In the genomic region with DNA sequence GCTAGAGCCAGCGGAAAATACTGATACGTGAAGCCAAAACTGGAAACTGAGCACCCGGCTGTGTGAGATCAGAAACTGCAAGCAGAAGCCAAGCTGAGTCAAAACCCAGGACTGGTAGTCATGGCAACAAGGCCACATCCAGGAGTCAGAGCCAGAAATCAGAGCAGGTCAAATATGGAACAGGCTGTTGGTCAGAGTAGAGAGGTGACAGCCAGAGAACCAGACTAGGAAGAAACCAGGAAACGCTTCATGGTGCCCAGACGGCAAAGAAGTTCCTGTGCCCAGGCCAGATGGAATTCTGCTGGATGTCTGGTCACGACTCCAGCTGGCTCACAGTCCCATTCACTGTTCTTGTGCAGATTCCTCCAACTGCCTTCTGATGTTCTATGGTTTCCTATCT, we compare ENCODE assay signal across 9 mouse cellular contexts.
DNase-seq lines count a peak whose midpoint lies in the region; ATAC-seq and TF ChIP-seq lines count a peak whose summit lies in the region.
"Had no signal": no experiment of that assay in that cellular context is flagged by ENCODE, and none has a peak within 500 bp of the region (broad histone marks: within the 10 kb centered on the region; RNA-seq: fewer than 3 reads in every experiment).

No protein-coding gene starts in this region.

- H3K36me3 ChIP-seq in embryonic facial prominence, embryonic 11.5 days (replicated peaks; ENCODE audit: control insufficient read depth, insufficient read depth, low read depth, low read length), result no peaks in the 10 kb centered on the region
- no peaks in the 10 kb centered on the region for H3K36me3 ChIP-seq in hindbrain, postnatal 0 days (ENCODE audit: insufficient read depth, low read length)
- H3K36me3 ChIP-seq in midbrain, embryonic 10.5 days, result no peaks in the 10 kb centered on the region
- H3K36me3 ChIP-seq in neural tube, embryonic 15.5 days, result no peaks in the 10 kb centered on the region

- no peak for ATAC-seq in embryonic facial prominence, embryonic 11.5 days (replicated peaks; ENCODE audit: insufficient number of reproducible peaks, low FRiP score, low TSS enrichment, low read depth)
- ATAC-seq in hindbrain, postnatal 0 days, result peak; percentile 95
- no peak for ATAC-seq in neural tube, embryonic 15.5 days (ENCODE audit: low FRiP score)
- ATAC-seq in megakaryocyte progenitor cell, adult 5-6 weeks (replicated peaks; ENCODE audit: poor library complexity), result no peak

- peak; percentile 1 for DNase-seq in ovary, postnatal 14 days (ENCODE audit: low spot score)
- no peak for DNase-seq in ovary, postnatal 10 days (ENCODE audit: low spot score)
- DNase-seq in embryonic facial prominence, embryonic 11.5 days (ENCODE audit: low spot score), result peak; percentile 25
- peak; percentile 83 for DNase-seq in hindbrain, postnatal 0 days (ENCODE audit: low spot score)
- DNase-seq in midbrain, embryonic 10.5 days (ENCODE audit: low spot score), result peak; percentile 29
- no peak for DNase-seq in thymus, postnatal 0 days (ENCODE audit: low spot score)

- H3K4me1 ChIP-seq in embryonic facial prominence, embryonic 11.5 days (ENCODE audit: control insufficient read depth, insufficient read depth, low read length), result no peaks in the 10 kb centered on the region
- peaks cover 3% of the 10 kb centered on the region; the same call in 1 of the 2 replicates for H3K4me1 ChIP-seq in hindbrain, postnatal 0 days (ENCODE audit: insufficient read depth, low read length)
- H3K4me1 ChIP-seq in midbrain, embryonic 10.5 days, result peaks cover 24% of the 10 kb centered on the region
- no peaks in the 10 kb centered on the region for H3K4me1 ChIP-seq in neural tube, embryonic 15.5 days

- no peak overlapping the region for H3K27ac ChIP-seq in embryonic facial prominence, embryonic 11.5 days (replicated peaks; ENCODE audit: low read depth, low read length)
- no peak overlapping the region for H3K27ac ChIP-seq in hindbrain, postnatal 0 days
- no peak overlapping the region for H3K27ac ChIP-seq in midbrain, embryonic 10.5 days (replicated peaks)
- H3K27ac ChIP-seq in neural tube, embryonic 15.5 days (replicated peaks), result no peak overlapping the region
- H3K27ac ChIP-seq: liver, embryonic 14.5 days had no signal

- TF ChIP-seq CTCF in hindbrain, postnatal 0 days (IDR thresholded peaks at IDR 0.05; ENCODE audit: low read depth), result no peak

- no peaks in the 10 kb centered on the region for H3K27me3 ChIP-seq in embryonic facial prominence, embryonic 11.5 days (ENCODE audit: control insufficient read depth, insufficient read depth, low read length)
- H3K27me3 ChIP-seq in hindbrain, postnatal 0 days (ENCODE audit: insufficient read depth, low read length), result no peaks in the 10 kb centered on the region
- H3K27me3 ChIP-seq in midbrain, embryonic 10.5 days (ENCODE audit: low read depth, poor library complexity, severe bottlenecking), result no peaks in the 10 kb centered on the region
- H3K27me3 ChIP-seq in neural tube, embryonic 15.5 days (replicated peaks), result no peaks in the 10 kb centered on the region

- no peak overlapping the region for H3K4me3 ChIP-seq in embryonic facial prominence, embryonic 11.5 days (ENCODE audit: low read depth, low read length)
- no peak overlapping the region for H3K4me3 ChIP-seq in hindbrain, postnatal 0 days (ENCODE audit: low read length)
- no peak overlapping the region for H3K4me3 ChIP-seq in midbrain, embryonic 10.5 days
- no peak overlapping the region for H3K4me3 ChIP-seq in neural tube, embryonic 15.5 days (replicated peaks)

- H3K4me2 ChIP-seq in embryonic facial prominence, embryonic 11.5 days (ENCODE audit: low read depth, low read length), result no peak overlapping the region
- H3K4me2 ChIP-seq in hindbrain, postnatal 0 days (ENCODE audit: low read depth, low read length), result 0 out of 2 replicates have a peak overlapping the region, but pooled peaks have one; percentile 18
- H3K4me2 ChIP-seq in neural tube, embryonic 15.5 days, result no peak overlapping the region

- no peak overlapping the region for H3K9ac ChIP-seq in embryonic facial prominence, embryonic 11.5 days (replicated peaks; ENCODE audit: low read length)
- no peak overlapping the region for H3K9ac ChIP-seq in hindbrain, postnatal 0 days (replicated peaks; ENCODE audit: low read length)
- no peak overlapping the region for H3K9ac ChIP-seq in neural tube, embryonic 15.5 days (replicated peaks)
- H3K9ac ChIP-seq: liver, embryonic 14.5 days had no signal

- WGBS in embryonic facial prominence, embryonic 11.5 days, result 61% methylated on average over 6 of the region's 6 CpGs
- WGBS in hindbrain, postnatal 0 days, result 27% methylated on average over 6 of the region's 6 CpGs
- WGBS in midbrain, embryonic 10.5 days, result 48% methylated on average over 6 of the region's 6 CpGs
- 62% methylated on average over 6 of the region's 6 CpGs for WGBS in neural tube, embryonic 15.5 days

- no peaks in the 10 kb centered on the region for H3K9me3 ChIP-seq in embryonic facial prominence, embryonic 11.5 days (replicated peaks; ENCODE audit: control insufficient read depth, low read length)
- no peaks in the 10 kb centered on the region for H3K9me3 ChIP-seq in hindbrain, postnatal 0 days (ENCODE audit: low read length)
- H3K9me3 ChIP-seq in midbrain, embryonic 10.5 days (replicated peaks), result no peaks in the 10 kb centered on the region
- H3K9me3 ChIP-seq in neural tube, embryonic 15.5 days (replicated peaks), result no peaks in the 10 kb centered on the region

Comparison
In these comparisons a context has a peak if more than half of its experiments do, and no peak if none do; other contexts are left out.
1. DNase-seq: peak in ovary, postnatal 14 days (single experiment), embryonic facial prominence, embryonic 11.5 days (single experiment), hindbrain, postnatal 0 days (single experiment) and midbrain, embryonic 10.5 days (single experiment); none in ovary, postnatal 10 days (single experiment) and thymus, postnatal 0 days (single experiment).